Mouse (Mus musculus) telencephalon, adult 2 months (tissue): ENCODE data around the gene Olfr543.
A peak's percentile ranks its signal among the peaks of the same experiment; 100 is the strongest.

Experiments used
- DNase-seq: peaks from one replicate; pipeline ENCODE4 v3.0.0-alpha.2; 2011; ENCODE audit warnings: low read depth, low spot score

Olfr543 gene

GRCm38 (mm10) chr7:102476601-102477000 lies 4.9 kb downstream of the Olfr543 start:
- DNase-seq: no peak

- no peak for DNase-seq
These were observed 8.8 kb downstream of the Olfr543 start for GRCm38 (mm10) chr7:102472675-102473074.

GRCm38 (mm10) chr7:102467566-102467965 lies 13.9 kb downstream of the Olfr543 start:
- no peak for DNase-seq

GRCm38 (mm10) chr7:102458618-102459380 lies 22.7 kb downstream of the Olfr543 start:
- DNase-seq: no peak

GRCm38 (mm10) chr7:102446438-102446837 lies 35.0 kb downstream of the Olfr543 start:
- DNase-seq: no peak

GRCm38 (mm10) chr7:102444301-102444700 lies 37.2 kb downstream of the Olfr543 start:
- no peak for DNase-seq

GRCm38 (mm10) chr7:102442432-102442831 lies 39.0 kb downstream of the Olfr543 start:
- no peak for DNase-seq

- DNase-seq: peak; percentile 98
These were observed 39.7 kb downstream of the Olfr543 start, which contains the start of gene Rrm1 for GRCm38 (mm10) chr7:102441657-102442391. Rrm1 (plus strand) TSS chr7:102441695.

- DNase-seq: no peak
These were observed 40.4 kb downstream of the Olfr543 start for GRCm38 (mm10) chr7:102440822-102441656.

- DNase-seq: no peak
These were observed 47.1 kb downstream of the Olfr543 start for GRCm38 (mm10) chr7:102434344-102434743.
